ENCODE assay signal across 19 mouse cellular contexts in genomic region chr4:128691195-128691594, GRCm38 (mm10). TPM values are rescaled to one million over a fixed set of nuclear protein-coding genes. Genes with fewer than 3 reads are reported as not detected.
DNase-seq lines count a peak whose midpoint lies in the region; ATAC-seq and TF ChIP-seq lines count a peak whose summit lies in the region.
"Had no signal": no experiment of that assay in that cellular context is flagged by ENCODE, and none has a peak within 500 bp of the region (broad histone marks: within the 10 kb centered on the region; RNA-seq: fewer than 3 reads in every experiment).

No protein-coding gene starts in this region.

- no peak for ATAC-seq in liver, embryonic 11.5 days (replicated peaks; ENCODE audit: low FRiP score)
- ATAC-seq in liver, postnatal 0 days, result no peak
- peak; percentile 68 for ATAC-seq in common myeloid progenitor, adult 5-6 weeks (replicated peaks; ENCODE audit: low read depth, poor library complexity, severe bottlenecking)
- ATAC-seq in embryonic facial prominence, embryonic 15.5 days (ENCODE audit: insufficient number of reproducible peaks, low FRiP score, low TSS enrichment, low read depth), result no peak
- ATAC-seq in megakaryocyte, adult 5-6 weeks (ENCODE audit: poor library complexity, severe bottlenecking), result peak; percentile 7; the same call in 1 of the 2 replicates
- ATAC-seq: lung, postnatal 0 days; Patski had no signal

- 52% methylated on average over 4 of the region's 4 CpGs for WGBS in liver, embryonic 11.5 days
- 40% methylated on average over 4 of the region's 4 CpGs for WGBS in liver, postnatal 0 days (ENCODE audit: insufficient replicate concordance)
- WGBS in embryonic facial prominence, embryonic 15.5 days, result 69% methylated on average over 4 of the region's 4 CpGs

- no peak overlapping the region for H3K4me3 ChIP-seq in liver, embryonic 11.5 days (ENCODE audit: low read depth, low read length)
- no peak overlapping the region for H3K4me3 ChIP-seq in liver, postnatal 0 days (ENCODE audit: low read depth, low read length)
- no peak overlapping the region for H3K4me3 ChIP-seq in embryonic facial prominence, embryonic 15.5 days (replicated peaks)
- H3K4me3 ChIP-seq: gastrocnemius, adult 2 months; midbrain, embryonic 12.5 days; myocyte had no signal

- H3K27me3 ChIP-seq in liver, embryonic 11.5 days (replicated peaks; ENCODE audit: control insufficient read depth, insufficient read depth, low read length), result no peaks in the 10 kb centered on the region
- no peaks in the 10 kb centered on the region for H3K27me3 ChIP-seq in liver, postnatal 0 days (ENCODE audit: insufficient read depth, low read length)
- no peaks in the 10 kb centered on the region for H3K27me3 ChIP-seq in embryonic facial prominence, embryonic 15.5 days
- H3K27me3 ChIP-seq: CH12.LX; midbrain, embryonic 12.5 days; Patski had no signal

- peaks cover 34% of the 10 kb centered on the region for H3K4me1 ChIP-seq in liver, embryonic 11.5 days (replicated peaks; ENCODE audit: control insufficient read depth, insufficient read depth, low read length)
- H3K4me1 ChIP-seq in liver, postnatal 0 days (ENCODE audit: insufficient read depth), result peaks cover 12% of the 10 kb centered on the region
- peaks cover 71% of the 10 kb centered on the region for H3K4me1 ChIP-seq in embryonic facial prominence, embryonic 15.5 days

- no peaks in the 10 kb centered on the region for H3K36me3 ChIP-seq in liver, embryonic 11.5 days (ENCODE audit: control insufficient read depth, insufficient read depth, low read length)
- H3K36me3 ChIP-seq in liver, postnatal 0 days (replicated peaks; ENCODE audit: insufficient read depth, low read length), result no peaks in the 10 kb centered on the region
- no peaks in the 10 kb centered on the region for H3K36me3 ChIP-seq in embryonic facial prominence, embryonic 15.5 days
- H3K36me3 ChIP-seq: midbrain, embryonic 12.5 days had no signal

- peak overlapping the region; percentile 38; the same call in 1 of the 2 replicates for H3K27ac ChIP-seq in liver, embryonic 11.5 days (ENCODE audit: low read depth, low read length)
- H3K27ac ChIP-seq in liver, postnatal 0 days (ENCODE audit: low read depth), result no peak overlapping the region
- 0 out of 2 replicates have a peak overlapping the region, but pooled peaks have one; percentile 18 for H3K27ac ChIP-seq in embryonic facial prominence, embryonic 15.5 days (replicated peaks)
- H3K27ac ChIP-seq: gastrocnemius, adult 2 months; midbrain, embryonic 12.5 days had no signal

- H3K4me2 ChIP-seq in liver, embryonic 11.5 days, result 0 out of 2 replicates have a peak overlapping the region, but pooled peaks have one; percentile 1
- no peak overlapping the region for H3K4me2 ChIP-seq in liver, postnatal 0 days (ENCODE audit: low read depth, low read length)
- H3K4me2 ChIP-seq in embryonic facial prominence, embryonic 15.5 days (replicated peaks), result no peak overlapping the region
- H3K4me2 ChIP-seq: heart, embryonic 11.5 days; midbrain, embryonic 12.5 days had no signal

- TF ChIP-seq CTCF in liver, postnatal 0 days (IDR thresholded peaks at IDR 0.05; ENCODE audit: low read depth), result no peak

- no peak for TF ChIP-seq EP300 in liver, postnatal 0 days (IDR thresholded peaks at IDR 0.05; ENCODE audit: low read depth)

- no peak for DNase-seq in liver, embryonic 11.5 days (ENCODE audit: low spot score)
- no peak for DNase-seq in liver, postnatal 0 days
- no peak for DNase-seq in left cerebral cortex, adult 18-20 months (ENCODE audit: low spot score in 2 of 2)
- DNase-seq in cerebellum, adult 18-20 months, result no peak
- DNase-seq in heart, adult 9 months (ENCODE audit: low spot score in 2 of 2), result no peak
- DNase-seq: cerebellum, adult 2 months; gastrocnemius, adult 2 months; heart, postnatal 36 days; kidney, adult 2 months; left cerebral cortex, postnatal 4 days had no signal

- H3K9me3 ChIP-seq in liver, embryonic 11.5 days (ENCODE audit: control insufficient read depth, low read length), result no peaks in the 10 kb centered on the region
- H3K9me3 ChIP-seq in liver, postnatal 0 days (ENCODE audit: low read length), result no peaks in the 10 kb centered on the region
- no peaks in the 10 kb centered on the region for H3K9me3 ChIP-seq in embryonic facial prominence, embryonic 15.5 days (replicated peaks)
- H3K9me3 ChIP-seq: midbrain, embryonic 12.5 days had no signal

- H3K9ac ChIP-seq in liver, embryonic 11.5 days (ENCODE audit: low read depth, low read length), result no peak overlapping the region
- no peak overlapping the region for H3K9ac ChIP-seq in liver, postnatal 0 days (replicated peaks)
- H3K9ac ChIP-seq in embryonic facial prominence, embryonic 15.5 days, result no peak overlapping the region

RNA-seq across cellular contexts. Expression of gene Phc2, which starts 36.7 kb away (rescaled TPM):
- 39.3 and 40.4 TPM in 2 replicates for polyA plus RNA-seq in liver, embryonic 11.5 days (2014; fragmentation: Nextera tagmentation; extraction: Ambion mirVana)
- polyA plus RNA-seq in liver, postnatal 0 days (2015; fragmentation: Nextera tagmentation; extraction: Ambion mirVana), result 14.6 and 18.7 TPM in 2 replicates
- total RNA-seq in common myeloid progenitor, adult 5-6 weeks (2017), result 21.2 and 23.0 TPM in 2 replicates
- polyA plus RNA-seq in embryonic facial prominence, embryonic 15.5 days (2015; fragmentation: Nextera tagmentation; extraction: Ambion mirVana), result 61.5 and 62.2 TPM in 2 replicates
- 34.1 and 34.5 TPM in 2 replicates for total RNA-seq in megakaryocyte, adult 5-6 weeks (2015)
- 17.0 and 18.8 TPM in 2 replicates for total RNA-seq in megakaryocyte, adult 5-6 weeks (2017)
- total RNA-seq in left cerebral cortex, adult 18-20 months (2021), result 10 to 100 TPM; 89.1 to 89.2 TPM

Comparison
In these comparisons a context has a peak if more than half of its experiments do, and no peak if none do; other contexts are left out.
1. ATAC-seq: peak in common myeloid progenitor, adult 5-6 weeks (single experiment) and megakaryocyte, adult 5-6 weeks (single experiment); none in liver, embryonic 11.5 days (single experiment), liver, postnatal 0 days (single experiment) and embryonic facial prominence, embryonic 15.5 days (single experiment).